Mouse (Mus musculus): ENCODE measurements at regions not wholly inside any gene's neighbourhood (a gene's known extent, or its start where the extent isn't known, plus 50 kb on each side); places are given as distances from the start of the nearest gene placed in this dataset.

DNA sequence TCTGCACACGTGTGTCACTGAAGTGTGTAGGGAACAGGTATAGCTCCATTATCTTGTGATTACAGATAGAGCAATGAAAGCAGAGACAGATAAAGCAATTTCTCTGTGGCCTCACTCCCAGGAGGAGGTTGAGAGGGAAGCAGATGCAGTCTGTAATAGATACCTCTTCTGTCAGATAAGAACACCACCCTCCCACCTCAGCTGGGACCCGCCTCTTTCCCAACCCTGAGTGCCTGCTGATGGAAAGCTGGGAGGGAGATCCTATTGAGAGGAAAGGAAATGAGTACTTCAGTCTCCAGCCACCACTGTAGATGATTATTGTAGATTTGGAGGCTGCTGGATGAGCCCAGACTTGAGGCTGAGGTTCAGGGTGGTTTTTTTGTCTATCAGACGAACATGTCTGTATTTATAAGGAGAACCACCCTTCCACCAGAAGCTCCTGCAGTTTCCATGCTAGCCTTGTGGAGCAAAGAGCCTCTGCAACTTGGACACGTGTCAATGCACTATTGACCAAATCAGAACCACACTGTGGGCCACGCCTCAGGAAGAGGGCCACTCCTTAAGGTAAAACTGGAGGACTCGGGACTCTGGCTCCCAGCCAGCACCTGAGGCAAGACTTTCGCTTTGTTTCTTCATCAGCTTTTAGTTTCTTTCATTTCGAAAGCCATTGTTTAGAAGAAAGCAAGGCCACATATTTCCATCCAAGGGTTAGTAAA lies 55.3 kb upstream of the Plekha5 start:
- Histone ChIP-seq H3K4me3 (replicated peaks; ENCODE audit: low read depth, low read length) (no peak overlapping the region), H3K9me3 (replicated peaks; ENCODE audit: low read length) (no peaks in the 10 kb centered on the region), H3K4me1 (replicated peaks; ENCODE audit: insufficient read depth, low read length) (no peaks in the 10 kb centered on the region), H3K36me3 (ENCODE audit: insufficient read depth, low read length) (no peaks in the 10 kb centered on the region), H3K9ac (ENCODE audit: low read depth, low read length) (no peak overlapping the region), H3K4me2 (ENCODE audit: low read length) (no peak overlapping the region), H3K27ac (no peak overlapping the region), H3K27me3 (ENCODE audit: insufficient read depth, low read length) (no peaks in the 10 kb centered on the region)
- DNase-seq (ENCODE audit: low spot score) (no peak), ATAC-seq (replicated peaks; ENCODE audit: low FRiP score, low read depth) (no peak)
- 65% methylated on average over 8 of the region's 8 CpGs for WGBS
- TF ChIP-seq CTCF (IDR thresholded peaks at IDR 0.05; ENCODE audit: low read depth), result no peak

DNA sequence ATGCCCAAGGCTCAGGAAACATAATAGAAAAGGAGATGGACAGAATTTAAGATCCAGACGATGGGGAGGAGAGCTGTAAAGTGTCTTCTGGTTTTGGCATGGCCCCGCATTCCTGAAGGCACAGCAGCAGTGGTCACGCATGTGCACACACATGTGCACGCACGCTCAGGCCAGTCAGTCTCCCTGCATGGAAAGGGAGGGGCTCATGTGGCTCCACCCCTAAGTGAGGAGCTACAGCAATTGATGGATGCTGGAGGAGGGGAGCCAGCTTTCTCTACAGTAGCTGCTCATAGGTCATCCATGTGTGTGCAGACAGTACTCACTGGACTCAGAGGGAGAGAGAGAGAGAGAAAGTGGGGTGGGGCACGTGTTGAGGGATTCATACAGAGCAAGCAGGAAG lies 56.6 kb upstream of the Plekha5 start:
- no peaks in the 10 kb centered on the region for H3K9me3 ChIP-seq (replicated peaks; ENCODE audit: low read length)
- no peaks in the 10 kb centered on the region for H3K4me1 ChIP-seq (replicated peaks; ENCODE audit: insufficient read depth, low read length)
- no peak overlapping the region for H3K9ac ChIP-seq (ENCODE audit: low read depth, low read length)
- no peaks in the 10 kb centered on the region for H3K27me3 ChIP-seq (ENCODE audit: insufficient read depth, low read length)
- WGBS, result 79% methylated on average over 6 of the region's 6 CpGs
- peak; percentile 61; the same call in 1 of the 2 replicates for ATAC-seq (replicated peaks; ENCODE audit: low FRiP score, low read depth)
- H3K4me3 ChIP-seq (replicated peaks; ENCODE audit: low read depth, low read length), result no peak overlapping the region
- DNase-seq (ENCODE audit: low spot score), result no peak
- no peak overlapping the region for H3K4me2 ChIP-seq (ENCODE audit: low read length)
- TF ChIP-seq CTCF (IDR thresholded peaks at IDR 0.05; ENCODE audit: low read depth), result no peak
- H3K27ac ChIP-seq, result no peak overlapping the region
- no peaks in the 10 kb centered on the region for H3K36me3 ChIP-seq (ENCODE audit: insufficient read depth, low read length)

DNA sequence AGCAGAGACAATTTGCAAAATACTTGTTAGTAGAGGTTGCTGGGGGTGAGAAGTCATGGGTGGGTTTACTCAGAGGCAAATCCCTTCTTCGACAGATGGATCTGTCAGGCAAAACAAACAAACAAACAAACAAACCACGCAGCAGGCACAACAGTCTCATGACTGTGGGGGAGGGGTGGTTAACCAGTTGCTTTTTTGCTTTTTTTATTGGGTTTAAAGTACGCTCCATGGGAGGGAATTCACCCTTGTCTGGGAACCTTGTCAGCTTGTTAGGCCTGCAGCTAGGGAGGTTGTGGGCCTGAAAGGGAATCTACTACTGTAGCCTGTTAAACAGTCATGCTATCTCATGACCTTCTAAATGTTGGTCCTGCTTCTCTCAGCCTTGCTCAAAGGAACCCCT lies 57.1 kb upstream of the Plekha5 start:
- Histone ChIP-seq H3K4me3 (replicated peaks; ENCODE audit: low read depth, low read length) (no peak overlapping the region), H3K36me3 (ENCODE audit: insufficient read depth, low read length) (no peaks in the 10 kb centered on the region), H3K4me1 (replicated peaks; ENCODE audit: insufficient read depth, low read length) (no peaks in the 10 kb centered on the region), H3K9ac (ENCODE audit: low read depth, low read length) (no peak overlapping the region), H3K27me3 (ENCODE audit: insufficient read depth, low read length) (no peaks in the 10 kb centered on the region), H3K27ac (no peak overlapping the region), H3K9me3 (replicated peaks; ENCODE audit: low read length) (no peaks in the 10 kb centered on the region), H3K4me2 (ENCODE audit: low read length) (no peak overlapping the region)
- DNase-seq (ENCODE audit: low spot score), result no peak
- ATAC-seq (replicated peaks; ENCODE audit: low FRiP score, low read depth), result no peak
- TF ChIP-seq CTCF (IDR thresholded peaks at IDR 0.05; ENCODE audit: low read depth), result no peak
- WGBS, result 52% methylated on average over 3 of the region's 3 CpGs

DNA sequence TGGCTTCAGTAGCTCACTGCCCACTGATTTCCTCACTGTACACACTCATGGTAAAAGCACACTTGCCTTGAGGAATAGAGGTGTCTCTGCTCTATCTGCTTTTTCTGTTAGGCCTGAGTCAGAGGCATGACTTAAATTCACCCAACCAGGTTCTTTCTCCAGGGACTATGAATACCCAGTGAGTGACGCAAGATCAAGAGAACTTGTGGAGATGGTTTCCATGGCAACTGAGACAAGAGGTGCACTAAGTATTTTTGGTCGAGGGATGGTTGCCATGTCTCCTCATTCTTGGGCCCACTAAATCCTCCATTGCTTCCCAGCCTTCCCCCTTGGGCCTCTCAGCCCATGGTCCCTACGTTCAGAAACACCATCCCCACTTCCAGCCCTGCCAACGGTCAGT lies 62.9 kb upstream of the Plekha5 start:
- ATAC-seq (replicated peaks; ENCODE audit: low FRiP score, low read depth) (no peak), DNase-seq (ENCODE audit: low spot score) (no peak)
- Histone ChIP-seq H3K4me3 (replicated peaks; ENCODE audit: low read depth, low read length) (no peak overlapping the region), H3K27ac (no peak overlapping the region), H3K36me3 (ENCODE audit: insufficient read depth, low read length) (no peaks in the 10 kb centered on the region), H3K9ac (ENCODE audit: low read depth, low read length) (no peak overlapping the region), H3K4me1 (replicated peaks; ENCODE audit: insufficient read depth, low read length) (no peaks in the 10 kb centered on the region), H3K27me3 (ENCODE audit: insufficient read depth, low read length) (no peaks in the 10 kb centered on the region), H3K9me3 (replicated peaks; ENCODE audit: low read length) (no peaks in the 10 kb centered on the region), H3K4me2 (ENCODE audit: low read length) (no peak overlapping the region)
- WGBS, result 79% methylated on average over 4 of the region's 4 CpGs
- TF ChIP-seq CTCF (IDR thresholded peaks at IDR 0.05; ENCODE audit: low read depth), result no peak

DNA sequence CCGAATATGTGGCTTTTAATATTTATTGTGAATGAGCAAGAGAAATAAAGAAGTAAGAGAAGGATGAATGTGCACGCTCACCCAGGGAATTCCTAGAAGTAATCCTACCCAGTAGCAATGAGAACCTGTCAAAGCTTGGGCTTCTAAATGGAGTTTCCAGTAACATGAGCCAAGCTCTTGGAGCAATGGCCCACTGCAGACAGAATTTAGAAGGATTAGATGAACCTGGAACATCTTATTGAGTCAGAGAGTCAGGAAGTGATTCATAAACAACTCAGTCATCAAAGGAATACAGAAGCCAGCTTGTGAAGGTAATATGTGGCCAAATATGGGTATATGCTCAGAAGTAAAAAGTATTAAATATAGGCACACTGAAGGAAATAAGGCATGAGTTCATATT lies 66.0 kb upstream of the Plekha5 start:
- 31% methylated on average over 2 of the region's 2 CpGs for WGBS
- Histone ChIP-seq H3K4me2 (ENCODE audit: low read length) (no peak overlapping the region), H3K9me3 (replicated peaks; ENCODE audit: low read length) (no peaks in the 10 kb centered on the region), H3K27me3 (ENCODE audit: insufficient read depth, low read length) (no peaks in the 10 kb centered on the region), H3K36me3 (ENCODE audit: insufficient read depth, low read length) (no peaks in the 10 kb centered on the region), H3K27ac (no peak overlapping the region), H3K4me1 (replicated peaks; ENCODE audit: insufficient read depth, low read length) (no peaks in the 10 kb centered on the region), H3K9ac (ENCODE audit: low read depth, low read length) (no peak overlapping the region), H3K4me3 (replicated peaks; ENCODE audit: low read depth, low read length) (no peak overlapping the region)
- TF ChIP-seq CTCF (IDR thresholded peaks at IDR 0.05; ENCODE audit: low read depth), result no peak
- no peak for ATAC-seq (replicated peaks; ENCODE audit: low FRiP score, low read depth)
- peak; percentile 57 for DNase-seq (ENCODE audit: low spot score)

DNA sequence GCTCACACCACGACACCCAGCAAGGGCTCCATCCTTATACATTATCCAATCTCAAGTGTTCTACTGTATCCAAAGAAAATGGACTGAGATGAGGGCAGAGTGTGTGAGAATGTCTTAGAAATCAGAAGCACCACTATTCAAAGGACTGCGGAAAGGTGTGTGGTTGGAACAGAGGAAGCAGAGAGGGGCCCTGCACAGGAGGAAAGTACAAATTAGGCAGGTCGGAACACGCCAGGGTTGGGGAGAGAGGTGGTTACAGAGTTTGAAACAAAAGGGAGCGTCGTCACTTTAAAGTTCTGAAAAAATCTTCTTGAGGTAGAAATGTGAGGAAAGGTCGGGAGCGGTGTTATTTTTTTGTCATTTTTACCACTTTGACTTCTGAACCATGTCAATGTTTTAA lies 66.6 kb upstream of the Plekha5 start:
- no peaks in the 10 kb centered on the region for H3K4me1 ChIP-seq (replicated peaks; ENCODE audit: insufficient read depth, low read length)
- H3K9me3 ChIP-seq (replicated peaks; ENCODE audit: low read length), result no peaks in the 10 kb centered on the region
- WGBS, result 39% methylated on average over 8 of the region's 8 CpGs
- no peak for DNase-seq (ENCODE audit: low spot score)
- ATAC-seq (replicated peaks; ENCODE audit: low FRiP score, low read depth), result no peak
- H3K4me2 ChIP-seq (ENCODE audit: low read length), result no peak overlapping the region
- H3K4me3 ChIP-seq (replicated peaks; ENCODE audit: low read depth, low read length), result no peak overlapping the region
- no peaks in the 10 kb centered on the region for H3K36me3 ChIP-seq (ENCODE audit: insufficient read depth, low read length)
- no peak for TF ChIP-seq CTCF (IDR thresholded peaks at IDR 0.05; ENCODE audit: low read depth)
- no peak overlapping the region for H3K9ac ChIP-seq (ENCODE audit: low read depth, low read length)
- H3K27me3 ChIP-seq (ENCODE audit: insufficient read depth, low read length), result no peaks in the 10 kb centered on the region
- H3K27ac ChIP-seq, result no peak overlapping the region

DNA sequence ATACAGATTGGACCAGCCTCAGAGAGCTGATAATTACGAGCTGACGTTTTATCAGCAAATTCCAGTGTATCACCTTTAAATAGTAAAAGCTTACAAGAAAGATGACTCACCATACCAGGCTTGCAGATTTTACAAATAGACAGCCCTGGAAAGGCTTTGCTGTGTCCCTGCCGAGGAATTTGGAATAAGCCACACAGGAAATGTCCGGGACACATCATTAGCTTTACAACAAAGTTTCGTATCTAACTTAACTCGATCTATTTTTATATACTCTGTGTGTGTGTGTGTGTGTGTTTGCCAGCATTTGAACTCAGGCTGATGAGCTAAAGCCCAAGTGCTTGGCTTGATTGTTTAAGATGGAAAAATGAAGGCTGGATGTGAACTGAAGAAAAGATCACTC lies 69.8 kb upstream of the Plekha5 start:
- Histone ChIP-seq H3K36me3 (ENCODE audit: insufficient read depth, low read length) (no peaks in the 10 kb centered on the region), H3K4me1 (replicated peaks; ENCODE audit: insufficient read depth, low read length) (no peaks in the 10 kb centered on the region), H3K4me3 (replicated peaks; ENCODE audit: low read depth, low read length) (no peak overlapping the region), H3K4me2 (ENCODE audit: low read length) (no peak overlapping the region), H3K27me3 (ENCODE audit: insufficient read depth, low read length) (no peaks in the 10 kb centered on the region), H3K27ac (no peak overlapping the region), H3K9me3 (replicated peaks; ENCODE audit: low read length) (no peaks in the 10 kb centered on the region), H3K9ac (ENCODE audit: low read depth, low read length) (no peak overlapping the region)
- ATAC-seq (replicated peaks; ENCODE audit: low FRiP score, low read depth) (no peak), DNase-seq (ENCODE audit: low spot score) (no peak)
- TF ChIP-seq CTCF (IDR thresholded peaks at IDR 0.05; ENCODE audit: low read depth), result no peak
- WGBS, result 53% methylated on average over 6 of the region's 6 CpGs

Measured in kidney, postnatal 0 days (tissue).